Mouse (Mus musculus): ENCODE measurements around the gene Trabd2b.

DNA sequence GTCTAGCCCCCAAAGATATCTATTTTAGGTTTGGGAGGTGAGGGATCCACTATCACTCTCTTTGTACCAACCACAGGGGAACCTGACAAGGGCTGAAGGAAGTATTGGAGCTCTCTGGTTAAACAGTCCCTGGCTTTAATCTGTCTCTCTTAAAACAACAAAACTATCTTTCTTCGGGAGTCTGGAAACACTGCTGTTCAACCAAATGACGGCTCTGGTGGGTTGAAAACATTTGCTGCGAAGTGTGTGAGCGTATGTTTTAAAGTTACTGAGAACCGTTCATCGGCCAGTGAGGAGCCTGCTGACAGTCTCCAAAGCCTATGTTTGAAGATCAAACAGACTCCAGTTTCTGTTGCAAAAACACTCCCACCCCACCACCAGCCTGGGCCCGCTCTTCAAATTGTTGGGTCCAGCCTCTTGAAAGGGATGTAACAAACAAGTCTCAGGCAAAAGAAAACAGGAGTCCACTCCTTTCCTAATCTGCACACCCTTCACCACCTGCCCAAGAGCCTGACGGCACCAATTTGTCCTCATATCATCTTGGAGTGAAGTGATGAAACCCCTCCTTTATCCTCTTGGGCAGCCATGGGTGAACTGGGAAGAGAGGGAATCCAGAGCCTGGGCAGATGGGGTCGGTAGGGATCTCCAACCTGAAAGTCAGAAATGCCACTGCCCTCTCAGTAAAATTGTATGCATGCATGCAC lies 4.6 kb downstream of the Trabd2b start:
- TF ChIP-seq POLR2A (IDR thresholded peaks at IDR 0.05; ENCODE audit: insufficient read depth, low read depth, low read length) (no peak), CTCF (IDR thresholded peaks at IDR 0.05; ENCODE audit: insufficient read depth, low read depth, low read length) (no peak)
